Mouse (Mus musculus) megakaryocyte-erythroid progenitor cell, adult 5 weeks (primary cell): Measurements from ENCODE around the gene Foxo4. TPM values are rescaled to one million over a fixed set of nuclear protein-coding genes. Genes with fewer than 3 reads are reported as not detected.

Experiments
- polyA plus RNA-seq: library from polyadenylated mRNA; stranded (reverse); fragments of >175 nt; gene quantifications from 2 replicates; pipeline ENCODE4 v1.2.3, GENCODE M21; 2012

Gene Foxo4
- polyA plus RNA-seq = 35.3 and 36.0 TPM in 2 replicates

DNA sequence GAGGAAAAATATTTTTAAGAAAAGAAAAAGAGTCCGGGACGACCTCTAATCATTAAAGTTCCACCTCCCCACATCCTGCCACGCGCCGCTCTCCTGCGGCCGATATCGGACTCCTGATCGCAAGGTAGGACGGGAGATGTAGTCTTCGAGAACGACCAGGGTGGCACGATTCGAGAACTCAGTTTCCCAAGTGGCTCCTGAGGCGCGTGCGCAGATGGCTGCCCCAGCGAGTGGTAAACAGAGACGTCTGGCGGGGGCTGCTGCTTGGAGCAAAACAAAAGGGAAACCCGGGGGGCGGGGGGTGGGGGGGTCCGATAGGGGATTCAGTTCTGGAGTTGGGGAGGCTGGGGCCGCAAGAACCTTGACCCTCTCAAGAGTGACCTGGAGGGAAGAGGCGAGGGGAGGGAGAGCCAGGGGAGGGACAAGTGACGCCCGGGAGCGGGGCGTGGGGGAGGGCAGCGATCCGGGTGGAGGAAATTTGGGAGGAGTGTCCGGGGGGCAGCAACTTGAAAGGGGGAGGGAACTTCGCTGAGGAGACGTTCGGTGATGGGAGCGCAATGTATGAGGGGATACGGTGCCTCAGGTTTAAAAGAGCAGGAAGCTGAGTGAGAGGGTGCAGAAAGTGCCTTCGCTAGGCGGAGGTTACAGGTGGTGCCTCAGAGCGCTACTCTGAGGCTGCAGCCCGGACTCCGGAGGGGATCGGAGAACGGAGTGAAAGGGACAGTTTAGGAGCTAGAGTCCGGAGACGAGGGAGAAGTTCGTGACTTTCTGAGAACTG is at the start of gene Foxo4:
Gene Foxo4, plus strand, starts transcription at position 577 of the 778 bp plus-strand sequence.

DNA sequence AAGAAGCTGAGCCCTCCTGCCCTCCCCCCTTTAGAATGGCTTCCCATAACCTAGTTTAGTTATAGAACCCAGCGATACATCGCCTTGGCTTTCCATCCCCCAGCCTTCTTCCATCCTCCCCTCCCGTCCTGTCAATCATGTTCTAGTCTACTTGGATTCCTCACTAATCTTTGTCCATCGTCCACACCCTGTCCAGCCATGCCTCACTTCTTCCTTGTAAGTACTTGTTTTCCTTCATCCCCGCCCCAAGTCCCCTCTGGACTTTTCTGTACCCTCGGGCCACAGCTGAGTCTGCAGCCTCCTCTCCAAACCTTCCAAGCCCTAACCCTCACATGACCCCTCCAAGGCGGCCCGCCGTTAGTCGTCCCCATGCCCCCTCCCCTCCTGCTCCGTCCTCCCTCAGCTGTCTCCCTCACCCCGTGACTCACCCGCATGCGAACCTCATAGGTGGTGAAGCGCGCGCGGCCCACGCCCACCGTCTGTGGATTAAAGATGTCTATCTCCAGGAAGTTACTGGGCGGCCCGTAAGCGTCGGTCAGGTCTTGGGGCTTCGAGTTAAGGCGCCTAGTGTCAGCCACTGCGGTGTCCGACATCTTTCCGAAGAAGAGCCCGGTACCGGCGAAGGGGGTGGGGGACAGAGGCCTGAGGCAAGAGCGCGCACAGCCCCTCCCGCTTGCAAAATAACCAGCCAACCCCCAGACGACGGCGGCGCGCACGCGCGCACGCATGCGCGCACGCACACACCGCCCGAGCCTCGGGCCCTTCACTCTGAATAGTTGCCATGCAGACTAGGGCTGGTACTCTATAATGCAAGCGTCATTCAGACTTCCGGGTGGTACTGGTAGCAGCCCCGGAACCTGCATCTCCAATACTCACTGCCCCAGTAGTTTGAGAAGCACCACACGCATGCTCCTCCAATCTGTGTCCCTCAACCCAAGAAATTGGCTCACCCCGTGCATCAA is 32.2 kb upstream of the Foxo4 start, which contains the start of gene Snx12:
Gene Snx12, minus strand, starts transcription at position 730 of the 962 bp plus-strand sequence.

DNA sequence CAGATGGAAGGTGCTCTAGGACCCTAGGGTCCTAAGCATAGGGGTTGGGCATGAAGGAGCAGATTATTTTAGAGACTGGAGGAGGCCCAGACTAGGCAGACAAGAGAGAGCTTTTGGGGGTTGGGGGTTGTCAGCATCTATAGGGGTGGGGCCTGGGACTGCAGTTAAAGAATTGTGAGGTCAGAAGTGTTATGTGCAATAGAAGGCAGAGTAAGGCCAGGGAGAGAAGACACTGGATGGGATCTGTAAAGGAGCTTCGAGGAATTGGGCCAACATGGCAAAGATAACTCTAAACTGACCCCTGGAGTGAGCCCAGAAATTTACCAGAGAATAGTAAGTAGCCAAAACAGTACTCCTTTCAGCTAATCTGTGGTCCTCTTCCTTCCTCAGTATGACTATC is 9.6 kb downstream of the Foxo4 start, which contains the start of gene Gm614:
Gene Gm614, minus strand, starts transcription at position 101 of the 400 bp plus-strand sequence.

DNA sequence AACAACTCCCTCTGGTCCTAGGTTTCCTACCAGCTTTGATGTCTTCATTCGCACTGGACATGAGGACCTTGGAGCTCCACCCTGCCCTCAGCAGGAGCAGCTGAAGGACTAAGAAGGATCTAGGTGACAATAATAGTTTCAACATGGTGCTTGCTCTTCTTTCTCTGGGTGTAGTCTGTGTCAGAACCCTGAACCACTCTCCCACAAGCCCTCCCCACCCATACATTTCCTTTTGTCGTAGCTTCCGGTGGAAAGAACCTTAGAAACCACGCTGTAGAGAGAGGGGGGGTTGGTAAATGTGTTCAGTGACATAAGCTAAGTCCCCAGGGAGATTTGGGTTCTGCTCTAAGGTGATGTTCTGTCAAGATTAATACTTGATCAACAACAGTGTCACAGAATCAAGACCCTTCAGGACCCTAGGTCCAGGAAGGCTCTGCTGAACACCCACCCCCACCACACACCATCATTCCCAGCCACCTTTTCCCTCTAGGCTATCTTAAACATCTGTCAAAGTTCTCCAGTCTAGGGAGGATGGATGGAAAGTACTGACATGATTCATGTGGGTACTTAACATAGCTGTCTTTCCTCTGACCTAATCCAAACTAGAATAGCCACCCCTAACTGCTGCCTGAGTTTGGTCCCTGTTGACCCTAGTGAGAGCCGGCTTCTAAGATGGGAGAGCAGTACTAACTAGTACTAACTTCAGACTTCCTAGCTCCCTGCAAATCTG is 13.9 kb downstream of the Foxo4 start, which contains the start of gene Il2rg:
Gene Il2rg, minus strand, starts transcription at position 231 of the 730 bp plus-strand sequence.

DNA sequence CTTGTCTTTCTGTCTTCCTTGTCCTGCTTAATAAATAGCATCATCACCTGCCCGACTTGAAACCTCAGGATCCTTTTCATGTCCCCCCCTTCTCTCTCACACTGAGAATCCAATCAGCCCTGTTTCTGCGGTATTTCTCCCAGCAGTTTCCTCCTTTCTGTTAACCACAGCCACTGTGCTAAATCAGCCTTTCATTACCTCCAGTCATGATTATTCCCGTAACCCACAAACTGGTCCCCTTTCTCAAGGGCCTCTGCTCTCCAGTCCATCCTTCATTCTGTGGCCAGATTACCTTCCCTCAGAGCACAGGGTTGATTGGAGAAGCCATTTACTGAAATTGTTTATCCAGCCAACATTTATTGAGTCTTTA is 14.4 kb downstream of the Foxo4 start, which contains the start of gene Gm20489:
Gene Gm20489, minus strand, starts transcription at position 269 of the 370 bp plus-strand sequence.

DNA sequence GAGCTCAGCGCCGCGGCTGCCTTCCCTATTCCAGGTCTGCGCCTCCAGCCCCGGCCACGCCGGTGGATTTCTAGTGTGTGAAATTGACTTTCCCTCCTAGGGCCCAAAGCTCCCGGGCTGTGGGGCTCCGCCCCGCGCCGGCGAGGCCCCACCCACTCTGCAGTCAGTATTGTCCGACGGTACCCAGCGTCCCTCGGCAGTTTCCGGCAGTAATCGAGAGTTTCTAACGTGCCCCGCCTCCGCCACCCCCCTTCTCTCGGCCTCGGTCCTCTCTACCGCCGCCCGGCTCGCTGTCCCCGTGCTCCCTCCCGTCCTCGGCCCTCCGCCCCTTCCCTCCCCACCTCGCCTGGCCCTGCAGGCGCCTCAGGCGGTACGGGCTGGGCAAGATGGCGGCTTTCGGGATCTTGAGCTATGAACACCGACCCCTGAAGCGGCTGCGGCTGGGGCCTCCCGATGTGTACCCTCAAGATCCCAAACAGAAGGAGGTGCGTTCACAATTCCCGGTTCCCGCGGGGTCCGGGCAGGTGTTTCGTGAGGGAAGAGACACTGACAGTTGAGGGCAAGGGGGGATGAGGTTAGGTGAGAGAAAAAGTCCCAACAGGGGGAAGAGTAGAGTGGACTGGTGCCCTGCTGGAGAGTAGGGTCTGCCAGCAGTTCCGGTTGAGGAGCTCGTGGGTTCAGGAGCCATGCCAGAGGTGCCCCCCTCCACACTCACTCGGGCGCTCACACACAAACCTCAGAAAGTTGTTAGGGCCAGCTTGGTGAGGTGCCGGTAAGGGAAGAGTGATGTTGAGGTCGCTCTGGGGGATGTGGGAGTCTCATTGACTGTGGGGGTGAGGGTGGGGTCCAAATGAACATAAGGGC is 19.8 kb downstream of the Foxo4 start, which contains the start of gene Med12:
Gene Med12, plus strand, starts transcription at position 156 of the 864 bp plus-strand sequence.

DNA sequence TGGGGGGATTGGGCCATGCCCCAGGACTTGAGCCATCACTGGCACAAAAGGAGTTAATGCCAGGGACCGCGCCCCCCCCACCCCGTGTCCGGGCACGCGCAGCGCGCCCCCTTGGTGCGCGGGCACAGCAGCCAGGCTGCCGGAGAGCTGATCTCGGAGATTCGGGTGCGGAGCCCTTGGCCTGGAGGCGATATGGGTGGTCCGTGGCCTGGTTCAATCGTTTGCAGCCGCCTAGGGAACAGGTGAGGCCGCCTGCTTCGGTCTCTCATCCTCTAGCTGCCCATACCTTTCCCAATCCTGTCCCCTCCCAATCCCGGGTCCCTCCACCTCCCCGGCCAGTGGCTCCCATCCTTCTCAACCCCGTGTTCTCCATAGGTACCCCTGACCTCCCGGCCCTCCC is 44.7 kb downstream of the Foxo4 start, which contains the start of gene Nlgn3:
Gene Nlgn3, plus strand, starts transcription at position 114 of the 400 bp plus-strand sequence.

Other genes starting within 250 kb of the Foxo4 start
- gene Tex11, start 194.9 kb upstream of the Foxo4 start, polyA plus RNA-seq = 0.05 TPM in 1 of 2 replicates, not detected in the other
- gene Slc7a3, start 168.5 kb upstream of the Foxo4 start, polyA plus RNA-seq = not detected in 2 replicates
- 34.9 and 39.8 TPM in 2 replicates for gene Snx12, start 32.0 kb upstream of the Foxo4 start, polyA plus RNA-seq
- 0.15 TPM in 1 of 2 replicates, not detected in the other for gene Gm614, start 9.5 kb downstream of the Foxo4 start, polyA plus RNA-seq
- gene Il2rg, start 13.7 kb downstream of the Foxo4 start, polyA plus RNA-seq = 35.0 and 45.3 TPM in 2 replicates
- gene Gm20489, start 14.5 kb downstream of the Foxo4 start, polyA plus RNA-seq = 0.34 TPM in 1 of 2 replicates, not detected in the other
- gene Med12, start 19.5 kb downstream of the Foxo4 start, polyA plus RNA-seq = 52.3 and 77.2 TPM in 2 replicates
- gene Nlgn3, start 44.6 kb downstream of the Foxo4 start, polyA plus RNA-seq = 0.02 and 0.03 TPM in 2 replicates
- gene Gjb1, start 121.8 kb downstream of the Foxo4 start, polyA plus RNA-seq = not detected in 2 replicates
- gene Zmym3, start 166.3 kb downstream of the Foxo4 start, polyA plus RNA-seq = 33.0 and 37.9 TPM in 2 replicates
- gene Nono, start 174.8 kb downstream of the Foxo4 start, polyA plus RNA-seq = 54.6 and 73.1 TPM in 2 replicates
- 0.17 and 0.31 TPM in 2 replicates for gene Itgb1bp2, start 194.6 kb downstream of the Foxo4 start, polyA plus RNA-seq